Mouse (Mus musculus): ENCODE results near the gene Azi2. TPM values are rescaled to one million over a fixed set of nuclear protein-coding genes. Genes with fewer than 3 reads are reported as not detected.

The Azi2 gene
- total RNA-seq (2021) = 10 to 100 TPM; 68.8 to 70.0 TPM
- long read RNA-seq, experiment 1, transcript Azi2-201 (8 exons, 3,396 nt) = major isoform, 70 of 83 reads
- long read RNA-seq, experiment 1, partial matches to known transcripts = 6 of 83 reads
- long read RNA-seq, experiment 1, other reads (novel, unspliced or antisense) = 6 of 83 reads
- long read RNA-seq, experiment 2, transcript Azi2-201 (8 exons, 3,396 nt) = major isoform, 54 of 66 reads
- long read RNA-seq, experiment 2, partial matches to known transcripts = 4 of 66 reads
- long read RNA-seq, experiment 2, other reads (novel, unspliced or antisense) = 4 of 66 reads

GRCm38 (mm10) chr9:118040218-118041021, at the start of gene Azi2:
Gene Azi2 (plus strand): TSS chr9:118040499.
- DNase-seq (ENCODE audit: low spot score in 2 of 2) = peak; percentile 99

GRCm38 (mm10) chr9:117996631-117997030, 43.7 kb upstream of the Azi2 start:
- DNase-seq (ENCODE audit: low spot score in 2 of 2) = no peak

GRCm38 (mm10) chr9:118001488-118001887, 38.8 kb upstream of the Azi2 start:
- no peak for DNase-seq (ENCODE audit: low spot score in 2 of 2)

DNA sequence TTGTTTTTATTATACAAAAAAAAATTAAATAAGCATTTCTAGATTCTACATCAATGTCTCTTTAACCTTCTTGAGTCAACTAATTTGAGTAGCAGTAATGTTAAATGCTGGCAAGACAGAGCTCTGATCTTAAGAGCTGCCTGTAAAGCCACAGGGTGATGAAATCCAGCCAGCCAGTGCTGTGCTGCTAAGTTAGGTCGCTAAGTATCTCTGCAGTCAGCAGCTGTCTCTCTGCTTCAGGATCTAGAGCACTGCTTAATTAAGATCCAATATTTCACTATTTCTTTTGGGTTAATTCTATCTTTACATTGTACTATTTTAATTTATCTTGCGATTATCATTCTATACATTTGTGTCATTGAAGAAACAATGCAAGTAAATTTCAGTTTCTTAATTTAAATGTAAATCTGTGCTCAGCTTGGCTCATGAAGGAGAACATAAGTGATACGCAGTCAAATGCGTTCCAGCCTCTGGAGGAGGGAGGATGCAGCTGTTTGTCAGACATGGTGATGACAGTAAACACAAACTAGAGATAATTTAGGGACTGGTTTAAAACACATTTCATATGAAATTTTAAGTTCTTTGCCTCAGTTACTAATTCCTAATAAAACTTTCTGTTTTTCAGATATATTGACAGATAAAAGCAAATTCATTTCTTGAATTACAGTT, 36.9 kb upstream of the Azi2 start:
- no peak for DNase-seq (ENCODE audit: low spot score in 2 of 2)

GRCm38 (mm10) chr9:118003937-118004336, 36.4 kb upstream of the Azi2 start:
- no peak for DNase-seq (ENCODE audit: low spot score in 2 of 2)

GRCm38 (mm10) chr9:118012928-118013327, 27.4 kb upstream of the Azi2 start:
- no peak for DNase-seq (ENCODE audit: low spot score in 2 of 2)

- DNase-seq (ENCODE audit: low spot score in 2 of 2) = no peak
Measured at GRCm38 (mm10) chr9:118024966-118025365, 15.3 kb upstream of the Azi2 start.

- DNase-seq (ENCODE audit: low spot score in 2 of 2) = no peak
Measured at GRCm38 (mm10) chr9:118029490-118029889, 10.8 kb upstream of the Azi2 start.

DNA sequence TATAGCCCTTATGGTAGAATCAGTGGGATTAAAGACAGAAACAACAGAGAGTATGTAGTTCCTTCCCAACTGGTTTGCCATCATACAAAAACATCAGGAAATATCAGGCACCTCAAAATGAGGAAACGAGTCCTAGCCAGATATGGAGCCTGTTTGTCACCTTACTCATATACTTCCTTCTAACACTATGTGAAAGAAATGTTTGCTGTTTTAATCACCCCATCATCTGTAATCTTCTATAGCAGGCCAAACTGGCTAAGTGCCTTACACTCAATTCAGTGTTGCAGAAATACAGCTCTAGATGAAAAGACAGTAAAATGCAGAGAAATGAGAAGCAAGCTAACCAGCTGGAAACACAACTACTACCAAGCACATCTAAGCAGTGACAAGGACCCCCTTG, 10.0 kb upstream of the Azi2 start:
- no peak for DNase-seq (ENCODE audit: low spot score in 2 of 2)

GRCm38 (mm10) chr9:118031694-118032093, 8.6 kb upstream of the Azi2 start:
- DNase-seq (ENCODE audit: low spot score in 2 of 2) = no peak

DNA sequence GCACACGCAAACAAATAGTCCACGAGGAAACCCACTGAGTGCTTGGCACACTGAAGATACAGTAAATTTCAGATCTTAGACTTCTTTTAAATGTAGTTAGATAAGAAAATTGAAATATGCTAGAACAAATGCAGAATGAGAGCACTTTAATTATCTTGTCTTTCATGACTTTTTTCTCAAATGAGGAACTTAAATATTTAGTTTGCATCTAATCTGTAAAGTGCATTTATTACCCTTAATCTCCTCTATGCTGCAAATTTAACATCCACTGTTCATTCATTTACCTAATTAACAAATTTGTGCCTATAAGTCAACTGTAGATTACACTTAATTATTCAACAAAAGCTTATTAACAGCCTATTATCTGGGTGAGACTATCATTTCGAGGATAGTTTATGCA, 5.3 kb upstream of the Azi2 start:
- DNase-seq (ENCODE audit: low spot score in 2 of 2) = no peak

DNA sequence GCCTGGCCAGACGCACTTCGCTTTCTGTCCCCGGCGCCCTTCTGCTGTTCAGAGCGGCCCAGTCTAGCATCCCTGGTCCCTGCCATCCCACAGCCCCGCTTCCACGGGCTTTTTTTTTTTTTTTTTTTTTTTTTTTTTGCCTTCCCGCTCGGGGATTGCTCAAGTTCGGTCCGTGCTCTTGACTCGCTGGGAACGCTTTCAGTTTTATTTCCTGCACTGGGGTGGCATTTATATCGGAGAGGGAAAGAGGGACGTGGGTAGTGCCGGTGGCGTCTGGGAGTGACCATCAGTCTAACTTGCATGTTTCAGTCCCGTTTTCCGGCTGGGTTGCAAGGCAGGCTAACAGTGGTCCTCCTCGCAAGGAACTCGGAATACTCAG, 712 bp downstream of the Azi2 start:
- peak; percentile 21 to 26 for DNase-seq (ENCODE audit: low spot score in 2 of 2)

DNA sequence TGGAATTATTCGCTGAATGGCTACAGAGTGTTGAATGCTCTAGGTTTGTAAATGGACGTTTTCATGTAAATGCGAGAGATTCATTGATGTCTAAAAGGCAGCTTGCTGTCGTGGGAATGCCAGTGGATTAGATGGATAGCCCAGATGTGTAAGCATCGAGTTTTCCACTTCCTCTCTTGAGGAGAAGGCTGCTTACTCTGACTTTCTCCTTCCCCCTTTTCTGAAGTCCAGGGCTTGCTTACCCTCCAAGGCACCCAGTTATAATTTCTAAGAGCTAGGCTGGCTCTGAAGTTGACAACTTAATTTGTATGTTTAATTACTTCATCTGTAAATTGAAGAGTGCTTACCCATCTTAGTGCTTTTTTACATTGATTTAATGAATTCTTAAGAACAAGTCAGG, 1.3 kb downstream of the Azi2 start:
- DNase-seq (ENCODE audit: low spot score in 2 of 2) = no peak

DNA sequence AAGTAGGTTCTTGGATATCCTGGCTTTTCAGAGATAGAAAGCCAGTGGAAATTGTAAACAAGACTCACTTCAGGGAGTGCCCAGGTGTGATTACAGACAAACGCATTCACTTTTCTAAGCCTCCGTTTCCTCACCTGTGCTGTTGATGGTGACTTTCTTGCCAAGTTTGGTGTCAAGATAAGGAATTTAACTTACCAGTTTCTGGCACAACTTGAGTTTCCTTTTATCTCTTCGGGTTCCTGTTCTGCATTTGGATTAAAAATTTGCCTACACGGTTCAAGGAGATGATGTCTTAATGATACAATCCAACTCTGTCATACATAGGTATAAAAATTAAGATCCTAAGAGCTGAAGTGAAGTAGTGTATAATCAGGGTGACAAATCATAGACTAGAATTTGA, 2.4 kb downstream of the Azi2 start:
- no peak for DNase-seq (ENCODE audit: low spot score in 2 of 2)

GRCm38 (mm10) chr9:118043581-118043980, 3.3 kb downstream of the Azi2 start:
- DNase-seq (ENCODE audit: low spot score in 2 of 2) = no peak

GRCm38 (mm10) chr9:118045011-118045533, 4.8 kb downstream of the Azi2 start:
- no peak for DNase-seq (ENCODE audit: low spot score in 2 of 2)

- no peak for DNase-seq (ENCODE audit: low spot score in 2 of 2)
Measured at GRCm38 (mm10) chr9:118053286-118053685, 13.0 kb downstream of the Azi2 start.

GRCm38 (mm10) chr9:118059101-118059500, 18.8 kb downstream of the Azi2 start:
- DNase-seq (ENCODE audit: low spot score in 2 of 2) = no peak

GRCm38 (mm10) chr9:118070442-118070841, 30.1 kb downstream of the Azi2 start:
- DNase-seq (ENCODE audit: low spot score in 2 of 2) = no peak

GRCm38 (mm10) chr9:118071337-118071736, 31.0 kb downstream of the Azi2 start:
- no peak for DNase-seq (ENCODE audit: low spot score in 2 of 2)

DNA sequence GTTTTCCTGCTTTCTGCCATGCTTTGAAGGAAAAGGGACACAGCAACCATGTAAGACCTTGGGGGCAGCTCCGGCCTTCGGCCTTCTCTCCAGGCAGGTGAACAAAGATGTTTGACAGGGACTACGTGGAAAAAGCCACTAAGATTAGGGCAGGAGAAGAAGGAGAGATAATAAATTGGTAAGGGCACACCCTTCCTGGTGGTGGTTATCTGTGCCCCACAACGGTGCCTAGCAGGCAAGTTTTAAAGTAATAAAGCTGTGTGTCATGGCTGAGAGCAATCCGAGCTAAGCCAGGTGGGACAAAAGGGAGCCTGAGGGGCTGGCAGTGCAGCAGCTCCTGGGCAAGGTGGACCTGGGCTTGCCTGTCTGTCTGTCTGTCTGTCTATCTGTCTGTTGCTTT, 31.8 kb downstream of the Azi2 start:
- DNase-seq (ENCODE audit: low spot score in 2 of 2) = no peak

GRCm38 (mm10) chr9:118073358-118073757, 33.1 kb downstream of the Azi2 start:
- no peak for DNase-seq (ENCODE audit: low spot score in 2 of 2)

All from left cerebral cortex, adult 18-20 months (tissue).